Mouse (Mus musculus) common myeloid progenitor, adult 5-6 weeks (primary cell): Measurements from ENCODE around the gene Mettl1. TPM values are rescaled to one million over a fixed set of nuclear protein-coding genes. Genes with fewer than 3 reads are reported as not detected.
"Not testable (repeated sequence)": the region's sequence is repeated elsewhere in the genome, so short reads cannot be mapped to it uniquely, and the experiment has no call there.

ENCODE experiments used
- ATAC-seq: replicated peaks from 2 replicates; pipeline ENCODE4 v1.8.0; 2016; ENCODE audit warnings: low read depth, mild to moderate bottlenecking, moderate TSS enrichment, inconsistent platforms; ENCODE audit not compliant: poor library complexity, severe bottlenecking
- total RNA-seq: library from RNA; stranded (forward); fragments of 200-1000, 187-1606 nt; gene quantifications from 2 replicates; pipeline ENCODE4 v1.2.3, GENCODE M21; 2017

Gene Mettl1
- total RNA-seq, 1 experiment from 2014 or later, result 28.0 TPM

GRCm38 (mm10) chr10:127063913-127064870 lies 23.0 kb downstream of the Mettl1 start:
- ATAC-seq, result peak; percentile 1; the same call in 1 of the 2 replicates

DNA sequence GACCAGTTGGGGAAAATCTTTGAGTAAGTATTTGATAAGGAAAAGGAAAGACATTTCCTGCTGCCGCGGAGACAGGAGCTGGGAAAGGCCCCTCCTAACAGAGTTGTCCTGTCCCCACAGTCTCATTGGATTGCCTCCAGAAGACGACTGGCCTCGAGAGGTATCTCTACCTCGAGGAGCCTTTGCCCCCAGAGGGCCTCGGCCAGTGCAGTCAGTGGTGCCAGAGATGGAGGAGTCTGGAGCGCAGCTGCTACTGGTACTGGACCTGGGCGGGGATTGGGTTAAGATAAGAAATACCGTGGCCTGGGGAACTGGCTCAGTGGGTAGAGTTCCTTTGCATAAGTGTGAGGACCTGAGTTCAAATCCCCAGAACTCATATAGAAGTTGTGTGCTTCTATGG lies 24.8 kb downstream of the Mettl1 start:
- ATAC-seq, result no peak

- ATAC-seq, result no peak
These were observed 25.4 kb downstream of the Mettl1 start for GRCm38 (mm10) chr10:127066519-127067018.

GRCm38 (mm10) chr10:127068360-127069038 lies 27.3 kb downstream of the Mettl1 start:
- ATAC-seq, result no peak

- peak; percentile 13 for ATAC-seq
These were observed 28.3 kb downstream of the Mettl1 start for GRCm38 (mm10) chr10:127069281-127070189.

DNA sequence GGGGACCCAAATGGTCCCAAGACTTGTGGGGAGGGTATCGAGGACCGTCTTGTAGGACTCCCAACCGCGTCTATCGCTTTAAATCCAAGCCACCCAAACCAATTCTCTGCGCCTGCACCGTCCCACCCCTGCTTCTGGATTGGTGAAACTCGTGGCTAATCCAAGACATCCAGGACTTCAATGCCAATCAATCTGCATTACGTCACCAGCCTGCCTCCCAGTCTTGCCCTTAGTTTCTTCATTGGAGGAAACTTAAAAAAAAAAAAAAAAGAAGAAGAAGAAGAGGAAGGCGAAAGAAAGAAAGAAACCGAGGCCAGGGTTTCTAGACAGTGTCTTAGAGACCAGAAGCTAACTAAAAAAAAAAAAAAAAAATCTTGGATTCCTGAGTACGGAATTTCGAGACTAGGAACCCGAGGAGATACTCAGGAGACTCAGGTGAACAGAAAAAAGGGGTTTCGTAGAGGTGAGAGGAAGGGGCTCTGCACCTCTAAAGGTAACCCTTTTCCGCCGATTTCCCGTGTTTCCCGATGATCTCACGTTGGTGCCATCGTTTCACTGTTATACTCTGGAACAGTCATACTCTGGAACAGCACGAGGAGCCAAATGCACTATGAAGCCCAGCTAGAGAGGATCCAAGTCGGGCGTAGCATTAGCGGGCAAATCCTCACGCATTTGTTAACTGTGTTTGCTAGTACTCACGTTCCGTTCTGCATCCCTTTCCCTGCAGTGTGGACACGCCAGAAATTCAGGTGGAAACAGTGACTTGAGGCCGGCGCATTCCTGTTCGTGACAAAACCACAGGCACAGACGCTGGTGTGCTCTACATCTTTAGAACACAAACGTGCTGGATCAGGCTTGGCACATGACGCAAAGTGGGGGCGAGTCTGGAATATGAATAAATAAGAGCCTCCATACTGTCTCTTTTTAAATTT lies 29.2 kb downstream of the Mettl1 start, which contains the start of gene Tspan31:
Gene Tspan31, minus strand, starts transcription at position 75 of the 932 bp plus-strand sequence.
- peak; percentile 85 for ATAC-seq

- ATAC-seq, result no peak
These were observed 30.0 kb downstream of the Mettl1 start for GRCm38 (mm10) chr10:127071203-127071602.

DNA sequence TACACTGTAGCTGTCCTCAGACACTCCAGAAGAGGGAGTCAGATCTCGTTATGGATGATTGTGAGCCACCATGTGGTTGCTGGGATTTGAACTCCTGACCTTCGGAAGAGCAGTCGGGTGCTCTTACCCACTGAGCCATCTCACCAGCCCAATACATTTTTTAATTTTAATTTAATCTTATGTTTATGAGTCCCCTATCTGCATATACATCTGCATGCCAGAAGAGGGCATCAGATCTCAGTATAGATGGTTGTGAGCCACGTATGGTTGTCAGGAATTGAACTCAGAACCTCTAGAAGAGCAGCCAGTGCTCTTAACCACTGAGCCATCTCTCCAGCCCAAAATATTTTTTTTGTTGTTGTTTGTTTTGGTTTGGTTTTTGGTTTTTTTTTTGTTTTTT lies 31.1 kb downstream of the Mettl1 start:
- ATAC-seq, result not testable (repeated sequence)

- ATAC-seq, result not testable (repeated sequence)
These were observed 31.8 kb downstream of the Mettl1 start for GRCm38 (mm10) chr10:127072969-127073368.

DNA sequence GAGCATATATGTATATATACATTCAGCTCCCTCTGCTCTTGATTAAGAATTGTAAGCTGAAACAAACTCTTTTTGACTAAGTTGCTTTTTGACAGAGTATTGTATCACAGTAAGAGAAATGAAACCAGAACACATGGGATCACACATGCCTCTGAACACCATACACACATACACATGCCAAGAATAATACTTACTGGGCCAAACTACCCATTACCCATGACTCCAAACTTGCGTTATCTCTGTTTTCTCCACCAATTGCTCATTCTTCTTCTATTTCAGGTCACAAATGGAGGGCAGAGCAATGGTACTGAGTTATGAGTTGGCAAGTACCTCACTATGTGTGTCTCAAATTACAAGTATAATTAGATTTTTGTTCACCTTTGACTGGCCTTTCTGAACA lies 32.8 kb downstream of the Mettl1 start:
- ATAC-seq, result no peak

- peak; percentile 80 for ATAC-seq
These were observed 33.9 kb downstream of the Mettl1 start, which contains the start of gene Agap2 for GRCm38 (mm10) chr10:127075080-127075479. Agap2 (plus strand) TSS chr10:127075284.

GRCm38 (mm10) chr10:127075651-127076050 lies 34.4 kb downstream of the Mettl1 start:
- ATAC-seq, result no peak

DNA sequence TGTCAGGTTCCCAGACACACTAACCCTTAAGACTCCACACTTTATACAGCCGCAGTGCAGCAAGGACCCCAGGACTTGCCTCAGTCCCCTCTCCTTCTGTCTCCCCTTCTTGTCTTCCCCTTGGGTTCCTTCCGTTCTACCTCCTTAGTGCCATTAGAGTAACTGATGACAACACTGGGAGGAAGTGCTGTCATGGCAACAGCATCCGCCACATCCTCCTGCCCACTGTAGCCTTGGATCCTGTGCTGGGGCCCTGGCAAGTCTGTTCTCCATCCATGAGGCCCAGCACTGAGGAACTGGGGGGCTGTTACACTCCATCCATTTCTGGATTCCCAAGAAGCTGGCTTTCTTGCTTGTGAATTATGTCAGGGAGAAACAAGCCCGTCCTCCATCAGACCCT lies 34.9 kb downstream of the Mettl1 start:
- peak; percentile 76 for ATAC-seq

DNA sequence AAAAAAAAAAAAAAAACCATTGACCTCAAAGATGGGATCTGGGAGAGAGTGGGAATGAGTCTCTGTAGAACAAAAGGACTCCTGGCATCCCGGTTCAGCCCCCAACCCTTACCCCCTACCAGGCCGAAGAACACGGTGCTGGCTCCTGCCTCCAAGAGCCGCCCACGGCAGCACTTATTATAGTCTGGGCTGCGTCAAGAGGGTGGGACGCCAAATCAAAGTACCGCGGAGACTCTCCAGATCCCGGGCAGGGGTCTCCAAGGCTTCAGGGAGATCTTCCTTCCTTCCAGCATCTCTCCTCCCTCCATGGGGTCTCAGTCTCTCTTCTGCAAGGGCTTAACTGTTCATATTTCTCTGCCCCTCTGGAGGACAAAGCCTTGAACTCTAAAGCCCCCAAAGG lies 36.3 kb downstream of the Mettl1 start:
- ATAC-seq, result no peak

GRCm38 (mm10) chr10:127078001-127078676 lies 36.9 kb downstream of the Mettl1 start:
- no peak for ATAC-seq

DNA sequence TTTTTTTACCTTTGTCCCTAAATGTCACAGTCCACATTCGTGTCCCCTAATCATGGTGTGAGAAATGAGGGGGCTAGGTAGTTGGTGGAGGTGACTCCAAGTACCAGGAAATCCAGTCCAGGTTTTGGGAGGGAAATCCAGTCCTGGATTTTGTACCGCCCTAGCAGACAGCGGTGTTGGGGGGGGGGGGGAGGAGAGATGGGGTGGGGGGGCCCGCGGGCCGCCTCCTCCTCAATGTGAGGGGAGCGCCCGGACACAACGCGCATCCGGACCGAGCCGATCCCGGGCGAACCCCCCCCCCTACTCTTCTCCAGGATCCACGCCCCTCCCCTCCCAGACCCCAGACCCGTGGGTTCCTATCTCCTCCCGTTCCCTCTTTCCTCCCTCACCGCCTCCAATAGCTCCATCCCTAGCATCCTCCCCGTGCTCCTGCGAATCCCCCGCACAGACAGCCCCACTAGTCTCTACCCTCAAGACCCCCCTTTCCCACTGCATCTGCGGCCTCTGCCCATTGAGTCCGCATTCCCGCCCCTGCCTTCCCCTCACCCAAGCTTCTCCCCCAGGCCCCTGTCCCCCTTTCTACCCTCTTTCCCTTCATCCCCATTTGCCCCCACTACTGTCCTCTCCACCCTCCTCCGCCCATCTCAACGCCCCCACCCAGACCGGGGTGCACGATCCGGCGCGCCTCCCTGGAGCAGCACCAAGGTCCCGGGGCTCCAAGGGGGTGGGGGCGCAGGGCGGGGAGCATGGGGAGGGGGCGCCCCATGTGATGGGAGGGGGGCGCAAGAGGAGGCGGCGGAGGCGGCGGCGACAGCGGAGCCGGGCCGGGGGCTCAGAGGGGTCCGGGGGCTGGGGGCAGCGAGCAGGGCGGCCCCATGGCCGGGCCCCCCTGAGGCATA lies 37.7 kb downstream of the Mettl1 start:
- ATAC-seq, result no peak
